Mouse (Mus musculus) stomach, postnatal 0 days (tissue): ENCODE results near the gene Paxbp1.

Experiments used
- CTCF ChIP-seq: IDR thresholded peaks from 2 replicates; pipeline ENCODE4 v1.5.1; 2016; ENCODE audit warnings: antibody characterized with exemption, low read depth, mild to moderate bottlenecking, moderate library complexity
- EP300 ChIP-seq: optimal IDR thresholded peaks from 2 replicates; pipeline ENCODE3; 2016; ENCODE audit warnings: antibody characterized with exemption

DNA sequence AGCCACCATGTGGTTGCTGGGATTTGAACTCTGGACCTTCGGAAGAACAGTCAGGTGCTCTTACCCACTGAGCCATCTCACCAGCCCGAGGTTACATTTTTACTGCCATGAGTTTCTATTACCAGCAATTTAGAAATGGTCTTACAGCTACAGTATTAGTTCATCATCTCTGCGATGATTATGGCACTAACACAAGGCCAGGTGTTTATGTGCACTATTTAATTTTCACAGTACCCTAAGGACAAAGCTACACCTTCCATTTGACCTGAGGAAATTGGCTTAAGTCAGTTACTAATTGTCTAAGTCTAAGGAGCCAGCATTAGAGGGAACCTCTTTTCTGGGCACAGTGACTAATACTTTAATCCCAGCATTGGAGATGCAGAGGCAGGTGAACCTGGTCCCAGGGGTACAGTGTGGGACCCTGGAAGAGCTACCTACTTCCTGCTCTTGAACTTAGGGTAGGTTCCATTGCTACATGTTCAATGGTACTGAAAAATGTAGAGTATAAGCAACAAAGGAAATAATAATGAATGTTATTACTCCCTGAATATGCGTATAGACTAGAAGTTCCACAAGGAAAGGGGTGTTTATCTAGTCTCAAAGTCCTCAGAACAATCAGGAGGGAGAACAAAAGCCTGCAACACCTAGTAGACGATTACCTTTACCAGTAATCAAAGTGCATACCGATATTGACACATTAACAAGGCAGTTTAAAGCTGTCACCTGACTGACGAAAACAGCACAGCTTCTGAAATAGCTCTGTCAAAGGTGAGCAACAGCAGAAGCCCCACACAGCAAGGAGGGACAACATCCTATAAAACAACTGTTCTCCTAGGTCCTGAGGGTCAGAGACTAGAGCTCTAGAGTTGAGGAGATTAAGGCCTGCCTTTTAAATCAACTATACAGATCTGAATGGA lies 47.8 kb downstream of the Paxbp1 start:
- TF ChIP-seq EP300: no peak
- no peak for TF ChIP-seq CTCF
